Mouse (Mus musculus) lung, embryonic 15.5 days (tissue): ENCODE results near the gene Blcap. TPM values are rescaled to one million over a fixed set of nuclear protein-coding genes. Genes with fewer than 3 reads are reported as not detected.

Experiments used
- ATAC-seq: fragments of 200-750 bp; cut with Nextera tagmentation; 2 replicates; pipeline ENCODE4 v1.8.0; 2017; ENCODE audit warnings: moderate number of reproducible peaks, borderline replicate concordance; ENCODE audit not compliant: low FRiP score, low TSS enrichment; ENCODE audit errors: extremely low read depth
- H3K27ac ChIP-seq: fragments of 300-500 bp; sonication (generic); 2 replicates; pipeline ENCODE4 v1.5.1; 2015; ENCODE audit warnings: moderate library complexity, mild to moderate bottlenecking, inconsistent platforms
- H3K27me3 ChIP-seq: fragments of 300-500 bp; sonication (generic); 2 replicates; pipeline ENCODE4 v1.6.1; 2015; ENCODE audit warnings: inconsistent platforms
- H3K36me3 ChIP-seq: fragments of 300-500 bp; sonication (generic); 2 replicates; pipeline ENCODE4 v1.6.1; 2015; ENCODE audit warnings: inconsistent platforms
- H3K4me1 ChIP-seq: fragments of 300-500 bp; sonication (generic); 2 replicates; pipeline ENCODE4 v1.6.1; 2015; ENCODE audit warnings: inconsistent platforms
- H3K4me2 ChIP-seq: fragments of 300-500 bp; sonication (generic); 2 replicates; pipeline ENCODE4 v1.6.1; 2015; ENCODE audit warnings: inconsistent platforms, mild to moderate bottlenecking, moderate library complexity
- H3K4me3 ChIP-seq: fragments of 300-500 bp; sonication (generic); 2 replicates; pipeline ENCODE4 v1.5.1; 2015; ENCODE audit warnings: mild to moderate bottlenecking, inconsistent platforms
- H3K9ac ChIP-seq: fragments of 300-500 bp; sonication (generic); 2 replicates; pipeline ENCODE4 v1.6.1; 2015; ENCODE audit warnings: inconsistent platforms
- H3K9me3 ChIP-seq: fragments of 300-500 bp; sonication (generic); 2 replicates; pipeline ENCODE4 v1.6.1; 2016; ENCODE audit warnings: inconsistent platforms
- WGBS: fragments of 180-500 bp; shearing (Covaris S2); methylation state at CpG from one replicate; pipeline ENCODE4 v1.1.7; 2015; 5-methylcytosine and 5-hydroxymethylcytosine counted together
- polyA plus RNA-seq: library from polyadenylated mRNA; unstranded; fragments of >200 nt; fragmentation: Nextera tagmentation; extraction: Ambion mirVana; gene quantifications from 2 replicates; pipeline ENCODE4 v1.2.1, GENCODE M21; 2015

The Blcap gene
- polyA plus RNA-seq, 1 experiment from 2014 or later = 48.1 TPM

DNA sequence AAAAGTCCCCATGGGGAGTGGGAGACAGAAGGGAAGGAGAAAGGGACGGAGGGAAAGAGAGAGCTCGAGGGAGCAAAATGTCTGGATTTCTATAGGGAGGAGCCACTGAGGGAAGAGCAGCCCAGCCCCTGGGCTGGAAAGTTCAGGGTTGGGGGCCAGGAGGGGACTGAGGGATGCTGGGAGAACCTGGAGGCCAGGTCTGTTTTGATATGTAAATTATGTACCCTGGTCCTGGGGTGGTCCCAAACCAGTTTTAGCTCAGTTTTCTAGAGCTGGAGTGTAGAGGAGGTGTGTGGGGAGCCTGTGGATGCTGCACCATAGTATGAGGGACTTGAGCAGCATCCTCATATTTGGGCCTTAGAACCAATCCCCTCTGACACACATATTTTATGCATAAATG, 2.2 kb downstream of the Blcap start:
- Histone ChIP-seq H3K9me3 (no peaks in the 10 kb centered on the region), H3K36me3 (no peaks in the 10 kb centered on the region), H3K4me2 (no peak overlapping the region), H3K4me1 (peaks cover 24% of the 10 kb centered on the region), H3K4me3 (no peak overlapping the region), H3K9ac (no peak overlapping the region), H3K27ac (no peak overlapping the region), H3K27me3 (no peaks in the 10 kb centered on the region)
- WGBS = 40% methylated on average over 2 of the region's 2 CpGs
- no peak for ATAC-seq

DNA sequence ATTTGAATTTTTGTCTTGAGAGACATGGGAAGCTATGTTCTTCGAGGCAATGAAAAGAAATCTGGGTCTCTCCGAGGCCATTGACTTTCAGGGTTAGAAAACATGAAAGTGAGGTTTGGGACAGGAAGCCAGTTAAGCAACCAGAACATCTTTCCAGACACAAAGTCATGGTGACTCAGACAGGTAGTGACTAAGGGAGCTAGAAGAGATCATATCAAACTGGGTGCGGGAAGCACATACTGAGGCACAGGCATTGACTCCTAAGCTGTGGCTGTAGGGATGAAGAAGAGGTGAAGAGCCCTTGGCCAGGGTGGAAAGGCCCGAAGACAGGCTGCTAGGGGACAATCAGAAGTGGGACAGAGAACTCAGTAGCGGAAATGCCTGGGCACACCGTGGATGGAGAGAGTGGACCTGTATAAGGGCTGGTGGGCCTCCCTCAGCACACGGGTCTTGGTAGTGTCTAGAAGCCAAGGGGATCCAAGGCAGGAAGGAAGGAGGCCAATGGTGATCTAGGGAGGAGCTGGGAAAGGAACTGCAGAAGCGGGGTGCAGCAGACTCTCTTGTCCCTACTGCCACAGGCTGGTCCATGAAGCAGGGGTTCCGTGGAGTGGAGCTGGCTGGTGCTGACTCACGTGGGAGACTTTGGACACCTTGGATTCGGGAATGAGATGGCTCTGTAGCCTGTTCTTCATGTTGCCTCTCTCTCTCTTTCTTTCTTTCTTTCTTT, 3.7 kb downstream of the Blcap start:
- Histone ChIP-seq H3K27ac (peak overlapping the region; percentile 94), H3K36me3 (no peaks in the 10 kb centered on the region; the same call in 1 of the 2 replicates), H3K4me2 (peak overlapping the region; percentile 83), H3K4me3 (peak overlapping the region; percentile 93), H3K9ac (peak overlapping the region; percentile 94), H3K4me1 (peaks cover 28% of the 10 kb centered on the region), H3K27me3 (no peaks in the 10 kb centered on the region), H3K9me3 (no peaks in the 10 kb centered on the region)
- ATAC-seq = no peak
- 80% methylated on average over 11 of the region's 11 CpGs for WGBS

DNA sequence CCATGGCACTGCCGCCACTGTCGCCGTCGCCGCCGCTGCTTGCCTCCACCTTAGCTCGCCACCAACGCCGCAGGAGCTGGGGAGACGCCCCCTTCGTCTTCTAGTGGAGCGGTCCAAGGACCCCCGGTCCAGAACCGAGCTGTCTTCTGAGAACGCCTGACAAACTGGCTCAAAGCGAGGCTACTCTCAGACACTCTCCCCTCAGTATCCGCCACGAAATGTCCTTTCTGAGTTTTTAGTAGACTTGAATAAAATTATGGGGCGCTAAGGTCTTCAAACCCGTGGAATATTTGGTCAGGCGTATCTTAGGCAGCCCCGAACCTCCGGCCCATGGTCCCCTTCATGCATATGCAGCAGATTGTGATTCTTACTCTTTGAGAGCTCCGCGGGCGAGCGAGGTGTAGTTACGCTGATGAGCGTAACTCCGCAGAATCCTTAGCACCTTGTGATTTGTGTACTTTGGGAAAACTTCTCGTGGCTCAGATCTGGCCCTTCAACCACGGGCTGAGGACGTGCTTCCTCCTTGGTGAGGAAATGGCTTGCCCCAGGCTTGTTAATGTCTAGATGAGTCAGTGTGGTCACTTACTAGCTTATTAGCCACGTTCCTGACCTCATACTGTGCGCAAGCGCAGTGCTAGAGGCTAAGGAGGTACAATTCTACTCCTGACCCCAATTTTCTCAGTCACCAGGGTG, 4.7 kb downstream of the Blcap start:
- peak overlapping the region; percentile 93 for H3K4me3 ChIP-seq
- ATAC-seq = peak; percentile 80; the same call in 1 of the 2 replicates
- under 1% methylated on average over 36 of the region's 36 CpGs for WGBS

DNA sequence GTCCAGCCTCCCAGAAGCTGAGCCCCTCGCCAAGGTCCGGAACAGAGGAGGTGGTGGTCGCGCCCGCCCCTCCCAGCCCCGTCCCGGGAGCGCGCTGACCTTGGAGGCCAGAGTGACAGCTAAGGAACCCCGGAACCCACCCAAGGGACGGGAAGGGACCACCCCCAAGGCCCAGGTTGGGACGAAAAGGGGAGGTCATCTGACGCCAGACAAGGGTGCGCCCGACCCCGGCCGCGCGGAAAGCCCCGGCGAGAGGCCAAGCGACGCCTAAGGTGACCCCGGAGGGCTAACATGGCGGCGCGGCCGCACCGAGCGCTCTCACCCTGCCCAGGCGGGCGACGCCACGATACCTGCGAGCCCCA, 5.2 kb downstream of the Blcap start:
- under 1% methylated on average over 35 of the region's 35 CpGs for WGBS
- Histone ChIP-seq H3K4me1 (peaks cover 30% of the 10 kb centered on the region), H3K4me3 (peak overlapping the region; percentile 93), H3K36me3 (peaks cover 14% of the 10 kb centered on the region), H3K27ac (peak overlapping the region; percentile 94), H3K4me2 (peak overlapping the region; percentile 83), H3K27me3 (no peaks in the 10 kb centered on the region), H3K9ac (peak overlapping the region; percentile 94), H3K9me3 (0 out of 2 replicates have a peak, but pooled peaks cover 3% of the 10 kb centered on the region)
- ATAC-seq = peak; percentile 20; the same call in 1 of the 2 replicates

More for the DNA sequence above, 4.7 kb downstream of the Blcap start:
- no peaks in the 10 kb centered on the region for H3K9me3 ChIP-seq
- H3K36me3 ChIP-seq = peaks cover 9% of the 10 kb centered on the region
- peak overlapping the region; percentile 94 for H3K27ac ChIP-seq
- peaks cover 31% of the 10 kb centered on the region for H3K4me1 ChIP-seq
- peak overlapping the region; percentile 83 for H3K4me2 ChIP-seq
- no peaks in the 10 kb centered on the region for H3K27me3 ChIP-seq
- H3K9ac ChIP-seq = peak overlapping the region; percentile 94

DNA sequence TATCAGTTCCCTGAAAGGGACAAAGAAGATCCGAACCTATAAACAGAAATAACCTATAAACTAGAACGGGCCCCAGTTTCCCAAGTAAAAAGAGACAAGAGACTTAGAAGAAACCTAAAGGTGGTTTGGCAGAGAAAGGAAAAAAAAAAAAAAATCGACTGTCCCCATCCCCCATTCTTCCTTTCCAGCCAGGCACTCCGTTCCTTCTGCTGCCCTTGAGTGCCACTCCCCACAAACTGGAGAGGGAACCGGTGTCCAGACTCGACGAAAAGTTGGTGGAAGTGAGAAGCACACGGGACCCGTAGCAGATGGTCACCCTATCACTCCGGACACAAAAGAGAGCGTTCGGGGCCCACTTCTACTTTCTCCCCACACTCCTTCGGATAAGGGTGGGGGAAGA, 5.6 kb downstream of the Blcap start:
- H3K4me1 ChIP-seq = peaks cover 30% of the 10 kb centered on the region
- H3K27ac ChIP-seq = peak overlapping the region; percentile 94
- peak overlapping the region; percentile 93 for H3K4me3 ChIP-seq
- no peak for ATAC-seq
- 7% methylated on average over 13 of the region's 13 CpGs for WGBS
- 0 out of 2 replicates have a peak, but pooled peaks cover 3% of the 10 kb centered on the region for H3K9me3 ChIP-seq
- peak overlapping the region; percentile 94 for H3K9ac ChIP-seq
- H3K36me3 ChIP-seq = peaks cover 14% of the 10 kb centered on the region
- peak overlapping the region; percentile 83 for H3K4me2 ChIP-seq
- H3K27me3 ChIP-seq = no peaks in the 10 kb centered on the region

DNA sequence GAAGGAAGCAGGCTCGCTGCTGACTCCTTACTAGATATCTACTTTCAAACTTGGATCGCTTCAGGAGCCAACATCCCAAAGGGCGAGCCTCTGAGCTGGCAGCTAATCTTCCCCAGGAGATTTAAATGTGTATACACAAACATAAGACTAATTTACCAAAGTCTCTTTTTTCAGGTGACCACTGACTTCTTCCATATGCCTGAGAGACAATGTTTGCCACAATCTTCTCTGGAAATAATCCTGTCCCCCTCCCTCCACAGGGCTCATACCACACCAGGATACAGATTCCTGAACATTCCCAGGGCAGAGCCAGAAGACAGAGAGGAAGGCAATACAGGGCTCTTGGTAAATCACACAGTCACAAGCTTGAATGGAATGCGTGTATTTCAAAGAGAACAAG, 6.4 kb downstream of the Blcap start:
- H3K4me1 ChIP-seq = peaks cover 30% of the 10 kb centered on the region
- ATAC-seq = no peak
- peaks cover 14% of the 10 kb centered on the region for H3K36me3 ChIP-seq
- WGBS = 59% methylated on average over 4 of the region's 4 CpGs
- peak overlapping the region; percentile 94 for H3K27ac ChIP-seq
- no peaks in the 10 kb centered on the region for H3K27me3 ChIP-seq
- H3K9me3 ChIP-seq = 0 out of 2 replicates have a peak, but pooled peaks cover 9% of the 10 kb centered on the region
- peak overlapping the region; percentile 94; the same call in 1 of the 2 replicates for H3K9ac ChIP-seq
- peak overlapping the region; percentile 83 for H3K4me2 ChIP-seq
- H3K4me3 ChIP-seq = peak overlapping the region; percentile 93

DNA sequence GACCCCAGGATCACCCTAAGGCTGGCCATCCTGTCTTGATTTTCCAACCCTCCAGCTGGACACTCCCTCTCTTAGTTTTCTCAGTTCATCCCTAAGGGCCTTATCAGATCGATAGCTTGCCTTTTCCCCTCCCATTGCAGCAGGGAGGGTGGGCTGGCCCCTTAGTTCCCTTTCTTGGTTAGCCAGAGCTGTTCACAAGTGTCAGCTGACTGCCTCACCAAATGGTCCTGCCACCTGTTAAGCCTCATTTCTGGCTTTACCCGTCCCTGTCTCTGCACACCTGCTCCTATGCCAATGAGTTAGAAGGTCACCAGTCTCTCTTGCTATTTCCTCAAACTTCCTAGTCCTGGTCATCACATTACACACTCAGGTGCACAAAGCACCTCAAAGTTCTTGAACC, 8.0 kb downstream of the Blcap start:
- WGBS = 63% methylated on average over 2 of the region's 2 CpGs
- H3K36me3 ChIP-seq = peaks cover 28% of the 10 kb centered on the region
- H3K4me3 ChIP-seq = no peak overlapping the region
- H3K9ac ChIP-seq = no peak overlapping the region
- H3K4me2 ChIP-seq = no peak overlapping the region
- H3K27ac ChIP-seq = no peak overlapping the region
- H3K4me1 ChIP-seq = peaks cover 34% of the 10 kb centered on the region
- no peak for ATAC-seq
- peaks cover 19% of the 10 kb centered on the region for H3K9me3 ChIP-seq
- H3K27me3 ChIP-seq = no peaks in the 10 kb centered on the region

DNA sequence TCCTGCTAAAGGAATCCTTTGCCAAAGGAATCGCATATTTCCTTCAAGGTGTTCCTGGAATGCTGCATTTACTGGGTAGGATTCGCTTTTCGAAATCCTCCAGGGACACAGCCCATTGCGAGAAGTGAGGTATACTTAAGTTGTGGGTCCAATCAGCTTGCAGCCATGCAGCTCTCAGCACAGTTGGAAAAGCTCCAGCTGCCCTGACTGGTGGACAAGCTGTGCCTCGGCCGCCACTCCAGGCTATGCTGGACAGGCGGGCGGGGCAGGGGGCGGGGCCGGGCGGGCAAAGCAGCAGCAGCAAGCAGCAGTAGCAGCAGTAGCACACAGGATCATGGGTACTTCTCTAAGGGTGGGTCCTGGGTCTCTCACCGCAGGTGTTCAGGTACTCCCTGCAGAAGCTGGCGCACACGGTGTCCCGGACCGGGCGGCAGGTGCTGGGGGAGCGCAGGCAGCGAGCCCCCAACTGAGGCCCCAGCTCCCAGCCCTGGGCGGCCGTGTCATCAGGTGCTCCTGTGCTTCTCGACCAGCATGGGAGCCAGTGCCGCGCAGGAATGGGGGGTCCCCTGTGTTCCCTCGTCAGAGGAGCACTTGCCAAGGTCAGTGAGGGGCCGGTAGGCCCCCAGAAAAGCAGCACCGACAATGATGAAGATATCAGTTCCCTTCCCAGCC, 9.8 kb downstream of the Blcap start:
- whole genome bisulfite sequencing = 50% methylated on average over 27 of the region's 27 CpGs
- Histone ChIP-seq H3K36me3 (peaks cover 42% of the 10 kb centered on the region), H3K27me3 (no peaks in the 10 kb centered on the region), H3K4me3 (peak overlapping the region; percentile 50), H3K4me1 (peaks cover 28% of the 10 kb centered on the region), H3K4me2 (peak overlapping the region; percentile 69), H3K27ac (peak overlapping the region; percentile 53), H3K9me3 (peaks cover 19% of the 10 kb centered on the region), H3K9ac (peak overlapping the region; percentile 13; the same call in 1 of the 2 replicates)
- peak; percentile 62 for ATAC-seq

DNA sequence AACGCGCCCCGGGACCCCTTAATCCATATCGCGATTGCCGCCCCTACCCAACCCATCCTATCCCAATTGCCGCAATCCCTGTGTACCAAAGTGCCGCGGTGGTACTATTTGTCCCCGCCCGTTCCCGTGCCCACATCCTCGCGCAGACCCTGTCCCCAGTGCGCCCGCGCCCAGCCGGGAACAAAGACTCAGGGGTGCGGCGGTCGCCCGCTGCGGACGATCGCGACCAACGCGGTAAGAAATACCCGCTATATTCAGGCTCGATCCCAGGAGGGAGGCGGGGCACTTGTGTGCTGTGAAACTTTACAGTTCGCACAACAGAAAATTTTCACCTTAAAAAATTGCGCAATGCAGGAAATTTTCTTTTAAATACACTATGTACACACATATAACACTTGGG, 10.8 kb downstream of the Blcap start:
- H3K36me3 ChIP-seq = peaks cover 42% of the 10 kb centered on the region

DNA sequence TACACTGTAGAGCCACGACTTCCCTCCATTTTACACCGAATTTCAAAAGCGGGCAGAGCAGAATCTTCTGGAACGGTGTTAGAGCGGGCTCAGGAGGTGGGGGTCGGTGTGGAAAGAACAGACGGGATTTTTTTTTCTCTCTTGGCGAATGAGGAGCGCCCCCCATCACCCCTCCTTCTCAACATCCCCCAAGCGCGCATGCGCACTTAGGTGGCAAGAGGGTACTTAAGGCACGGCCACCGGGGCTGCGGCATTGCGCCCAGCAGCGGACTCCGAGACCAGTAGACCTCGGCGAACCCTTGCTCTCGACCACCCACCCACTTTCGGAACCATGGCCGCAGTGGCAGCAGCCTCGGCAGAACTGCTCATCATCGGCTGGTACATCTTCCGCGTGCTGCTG, 11.2 kb downstream of the Blcap start, which contains the start of gene Nnat:
Gene Nnat (plus strand): TSS at position 221 of the 400 bp plus-strand sequence.
- H3K36me3 ChIP-seq = peaks cover 42% of the 10 kb centered on the region

More for the DNA sequence above, 10.8 kb downstream of the Blcap start:
- Histone ChIP-seq H3K4me2 (peak overlapping the region; percentile 69), H3K9ac (peak overlapping the region; percentile 47), H3K4me1 (peaks cover 34% of the 10 kb centered on the region), H3K27me3 (no peaks in the 10 kb centered on the region), H3K27ac (peak overlapping the region; percentile 72), H3K4me3 (peak overlapping the region; percentile 50), H3K9me3 (peaks cover 19% of the 10 kb centered on the region)
- WGBS = 48% methylated on average over 33 of the region's 33 CpGs
- ATAC-seq = no peak

DNA sequence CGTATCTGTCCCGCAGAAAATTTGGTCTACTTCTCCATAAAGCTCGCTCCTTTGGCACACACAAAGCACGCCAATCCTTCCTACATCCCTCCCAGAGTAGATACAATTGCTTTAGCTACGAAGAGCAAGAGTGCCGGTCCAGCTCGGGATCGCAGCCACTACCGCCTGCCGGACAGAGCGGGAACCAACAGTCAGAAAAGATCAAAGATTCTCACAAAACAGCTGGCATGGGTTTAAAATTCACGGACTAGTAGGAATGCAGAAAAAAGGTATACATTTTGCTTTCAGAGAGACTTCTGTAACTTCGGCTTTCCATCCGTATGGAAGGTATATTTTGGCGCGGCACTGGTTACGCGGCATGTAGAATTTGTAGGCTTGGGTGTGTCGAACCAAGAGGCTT, 11.6 kb downstream of the Blcap start:
- H3K36me3 ChIP-seq = peaks cover 42% of the 10 kb centered on the region

More for the DNA sequence above, 11.2 kb downstream of the Blcap start, which contains the start of gene Nnat:
- Histone ChIP-seq H3K9me3 (peaks cover 19% of the 10 kb centered on the region), H3K4me2 (peak within 1 kb of the TSS; percentile 69), H3K27me3 (no peaks in the 10 kb centered on the region), H3K27ac (peak within 1 kb of the TSS; percentile 72), H3K4me3 (peak within 1 kb of the TSS; percentile 50), H3K4me1 (peaks cover 34% of the 10 kb centered on the region), H3K9ac (peak within 1 kb of the TSS; percentile 47)
- WGBS = 49% methylated on average over 27 of the region's 27 CpGs
- ATAC-seq = peak; percentile 7; the same call in 1 of the 2 replicates

More for the DNA sequence above, 11.6 kb downstream of the Blcap start:
- Histone ChIP-seq H3K4me3 (peak overlapping the region; percentile 50), H3K27me3 (no peaks in the 10 kb centered on the region), H3K4me1 (peaks cover 34% of the 10 kb centered on the region), H3K4me2 (peak overlapping the region; percentile 69), H3K9ac (no peak overlapping the region), H3K9me3 (peaks cover 19% of the 10 kb centered on the region), H3K27ac (no peak overlapping the region)
- WGBS = 49% methylated on average over 19 of the region's 19 CpGs
- ATAC-seq = no peak
